Mouse (Mus musculus): ENCODE data around the gene Frmd6.
A peak's percentile ranks its signal among the peaks of the same experiment; 100 is the strongest.

The Frmd6 gene

DNA sequence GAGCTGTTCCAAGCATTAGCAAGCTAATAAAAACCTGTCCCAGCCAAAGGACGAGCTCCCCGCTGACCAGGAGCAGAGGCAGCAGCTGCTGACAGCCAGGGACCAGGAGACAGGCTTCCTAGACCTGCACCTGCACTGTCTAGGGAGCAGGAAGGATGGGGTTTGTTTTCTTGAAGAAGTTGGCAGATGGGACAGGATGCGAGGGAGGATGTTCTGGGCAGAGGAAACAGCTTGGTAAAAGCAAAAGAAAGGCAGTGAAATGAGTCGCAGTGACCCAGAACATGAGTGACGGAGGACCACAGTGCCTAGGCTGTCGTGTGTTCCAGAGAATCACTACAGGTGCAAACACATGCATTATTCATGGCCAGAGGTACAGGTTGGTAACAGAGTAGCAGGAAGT is 27.7 kb downstream of the Frmd6 start:
- peak; percentile 52 for DNase-seq (ENCODE audit: low spot score)

DNA sequence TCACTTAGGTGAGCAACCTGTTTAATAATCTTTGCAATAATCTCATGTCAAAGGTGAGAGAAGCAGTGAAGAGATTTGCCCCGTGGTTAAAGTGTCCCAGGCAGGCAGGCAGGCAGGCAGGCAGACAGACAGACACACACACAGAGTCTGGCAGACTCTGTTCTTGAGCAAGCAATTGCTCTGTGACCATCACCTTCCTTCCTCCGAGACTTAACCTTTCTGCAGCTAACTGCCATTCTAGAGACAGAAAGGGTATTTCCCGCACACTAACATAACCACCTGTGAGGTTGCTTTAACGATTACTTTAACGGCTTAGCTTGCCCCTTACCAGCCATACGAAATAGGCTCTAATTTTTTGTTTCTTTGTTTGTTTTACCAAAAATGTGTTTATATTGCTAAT is 30.4 kb downstream of the Frmd6 start:
- peak; percentile 6 for DNase-seq (ENCODE audit: low spot score)

DNA sequence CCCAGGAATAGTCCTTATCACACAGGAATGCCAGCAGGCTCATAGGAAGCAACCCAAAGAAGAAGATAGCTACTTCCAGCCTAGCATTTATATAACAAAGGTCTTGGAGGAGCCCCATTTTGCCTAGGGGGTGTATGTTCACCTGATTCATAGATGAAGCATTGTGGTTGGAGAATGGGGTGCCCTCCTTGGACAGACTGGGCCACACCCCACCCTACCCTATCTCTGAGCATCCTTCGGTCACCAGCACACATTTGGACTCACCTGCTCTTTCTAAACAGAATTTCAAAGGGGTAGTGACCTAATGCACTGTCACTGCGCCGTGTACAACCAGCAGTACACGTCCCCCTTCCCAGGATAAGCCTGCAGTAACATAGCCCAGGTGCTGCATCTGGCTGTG is 31.5 kb downstream of the Frmd6 start:
- no peak for DNase-seq (ENCODE audit: low spot score)

DNA sequence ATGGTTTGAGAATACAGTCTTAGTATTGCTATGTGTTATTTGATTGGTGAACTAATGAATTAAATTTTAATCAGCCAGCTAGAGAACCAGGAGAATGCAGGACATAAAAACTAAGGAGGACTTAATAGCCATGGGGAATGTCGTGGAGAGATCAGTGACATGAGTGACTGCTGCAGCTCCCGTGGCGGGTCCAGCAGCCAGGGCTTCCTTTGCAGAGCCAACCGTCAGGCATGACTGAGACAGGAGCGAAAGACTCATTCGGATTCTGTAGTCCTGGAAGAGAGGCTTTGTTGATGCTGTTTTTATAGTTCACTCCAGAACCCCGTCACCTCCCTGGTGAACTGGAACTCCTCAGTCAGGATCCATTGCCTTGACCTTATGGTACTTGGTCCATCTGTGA is 38.0 kb downstream of the Frmd6 start:
- DNase-seq (ENCODE audit: low spot score): no peak

DNA sequence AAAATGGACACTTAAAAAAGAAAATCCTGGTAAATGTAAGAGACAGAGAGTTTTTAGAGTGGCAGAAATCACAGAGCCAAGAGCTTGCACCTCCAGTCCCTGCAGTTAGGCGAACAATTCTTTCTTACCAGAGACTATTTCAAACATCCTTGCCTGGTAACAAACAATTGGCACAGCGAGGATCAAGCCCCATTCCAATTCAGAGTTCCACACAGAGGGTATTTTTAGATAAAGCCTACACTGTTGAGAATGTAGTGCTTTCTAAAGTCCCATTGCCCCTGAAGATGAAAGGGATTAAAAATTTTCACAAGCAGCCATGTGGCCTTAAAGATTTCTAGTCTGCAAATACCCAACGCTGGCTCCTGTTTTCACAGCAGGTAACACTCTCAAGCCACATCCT is 42.5 kb downstream of the Frmd6 start:
- no peak for DNase-seq (ENCODE audit: low spot score)

DNA sequence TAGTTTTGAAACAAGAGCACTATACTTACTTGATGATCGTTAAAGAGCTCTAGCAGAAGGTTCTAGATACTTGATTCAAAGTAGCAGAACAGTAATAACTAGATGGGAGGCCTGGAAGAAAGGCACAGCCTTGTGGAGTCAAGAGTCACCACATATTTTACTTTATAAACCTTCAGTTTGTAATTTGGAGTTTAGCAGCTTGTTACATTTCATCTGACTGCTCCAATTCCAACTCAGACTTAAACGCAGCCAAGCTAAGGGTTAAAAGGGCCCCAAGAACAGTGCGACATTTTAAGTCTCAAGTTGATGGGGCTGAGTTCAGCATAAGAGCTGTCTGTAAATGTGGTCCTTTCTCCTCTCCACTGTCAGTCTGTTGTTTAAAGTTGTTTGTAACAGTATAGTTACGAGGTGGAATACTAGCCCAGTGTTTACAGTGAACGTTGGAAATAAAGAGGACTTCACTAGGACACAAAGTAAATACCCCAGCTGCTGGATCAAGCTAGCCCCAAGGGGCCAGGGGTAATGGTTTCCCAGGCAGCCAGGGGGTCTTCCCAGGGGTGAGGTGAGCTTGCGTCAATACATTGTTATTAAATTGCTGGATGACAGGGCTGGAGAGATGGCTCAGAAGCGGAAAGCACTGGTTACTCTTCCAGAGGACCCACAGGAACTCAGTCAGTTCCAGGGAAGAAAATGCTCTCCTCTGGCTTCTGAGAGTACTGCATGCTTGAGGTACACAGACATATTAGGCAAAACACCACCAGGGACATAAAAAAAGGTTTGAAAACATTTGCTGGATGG is 43.1 kb downstream of the Frmd6 start:
- no peak for DNase-seq (ENCODE audit: low spot score)

DNA sequence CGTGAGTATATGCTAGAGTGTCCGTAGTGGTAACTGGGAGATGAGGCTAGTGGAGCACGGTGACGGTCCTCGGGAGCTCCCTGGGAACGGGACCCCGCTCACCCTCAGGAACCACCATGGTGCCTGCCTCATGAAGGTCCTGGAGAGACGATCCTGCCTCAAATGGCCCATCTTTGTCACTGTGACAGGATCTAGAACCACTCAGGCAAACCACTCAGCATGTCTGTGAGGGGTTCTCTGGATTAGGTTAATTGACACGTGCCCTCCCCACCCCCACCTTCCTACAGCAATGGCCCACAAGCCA is 43.6 kb downstream of the Frmd6 start:
- DNase-seq (ENCODE audit: low spot score): no peak

DNA sequence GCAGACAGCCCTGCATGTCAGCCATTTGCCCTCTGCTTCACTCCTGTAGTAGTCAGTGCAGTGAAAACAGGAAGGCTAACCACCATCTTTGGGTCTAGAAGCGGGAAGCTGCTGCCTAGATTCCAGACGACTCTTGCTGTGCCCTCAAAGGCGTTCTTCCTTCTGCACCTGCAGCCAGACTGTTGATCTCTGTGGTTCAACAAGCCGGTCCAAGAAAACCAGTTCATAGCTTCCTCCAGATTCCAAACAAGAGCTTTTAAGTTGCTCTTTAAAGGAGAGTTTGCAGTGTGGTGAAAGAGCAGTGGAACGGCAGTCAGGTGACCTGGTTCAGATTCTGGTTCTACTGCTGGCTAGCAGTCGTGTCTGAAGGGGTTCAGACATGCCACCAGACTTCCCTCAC is 48.2 kb downstream of the Frmd6 start:
- DNase-seq (ENCODE audit: low spot score): no peak

DNA sequence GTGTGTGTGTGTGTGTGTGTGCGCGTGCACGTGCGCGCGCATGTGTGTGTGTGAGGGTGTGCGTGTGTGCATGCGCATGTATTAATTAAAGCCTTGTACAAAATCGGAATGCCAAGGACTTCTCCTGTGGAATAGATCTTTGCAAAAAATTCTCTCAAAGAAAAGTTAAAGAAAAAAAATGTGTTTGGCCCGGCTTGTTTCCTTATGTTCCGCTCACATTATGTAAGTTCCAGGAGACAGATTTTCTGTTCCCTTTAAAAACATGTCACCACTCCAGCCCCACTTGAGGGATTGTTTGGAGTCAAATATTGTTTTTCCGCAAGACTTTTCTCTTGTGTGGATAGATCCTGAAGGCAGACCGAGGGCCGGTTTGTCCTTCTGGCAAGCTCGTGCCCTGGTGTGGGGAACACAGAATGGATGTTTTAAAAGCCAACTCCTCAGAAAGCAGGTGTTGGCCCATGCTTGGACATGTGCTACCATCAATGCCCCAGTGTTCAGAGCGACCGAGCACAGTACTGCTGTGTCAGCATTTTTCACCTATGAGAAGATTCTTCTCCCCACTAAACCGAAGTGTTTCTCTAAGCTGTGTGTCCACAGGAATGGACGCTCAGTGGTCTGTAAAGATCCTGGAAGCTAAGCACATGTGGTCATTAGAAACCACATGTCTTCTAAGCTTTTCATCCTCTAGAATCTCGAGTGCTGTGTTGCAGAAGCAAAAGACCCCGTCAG is 51.1 kb downstream of the Frmd6 start:
- no peak for DNase-seq (ENCODE audit: low spot score)

DNA sequence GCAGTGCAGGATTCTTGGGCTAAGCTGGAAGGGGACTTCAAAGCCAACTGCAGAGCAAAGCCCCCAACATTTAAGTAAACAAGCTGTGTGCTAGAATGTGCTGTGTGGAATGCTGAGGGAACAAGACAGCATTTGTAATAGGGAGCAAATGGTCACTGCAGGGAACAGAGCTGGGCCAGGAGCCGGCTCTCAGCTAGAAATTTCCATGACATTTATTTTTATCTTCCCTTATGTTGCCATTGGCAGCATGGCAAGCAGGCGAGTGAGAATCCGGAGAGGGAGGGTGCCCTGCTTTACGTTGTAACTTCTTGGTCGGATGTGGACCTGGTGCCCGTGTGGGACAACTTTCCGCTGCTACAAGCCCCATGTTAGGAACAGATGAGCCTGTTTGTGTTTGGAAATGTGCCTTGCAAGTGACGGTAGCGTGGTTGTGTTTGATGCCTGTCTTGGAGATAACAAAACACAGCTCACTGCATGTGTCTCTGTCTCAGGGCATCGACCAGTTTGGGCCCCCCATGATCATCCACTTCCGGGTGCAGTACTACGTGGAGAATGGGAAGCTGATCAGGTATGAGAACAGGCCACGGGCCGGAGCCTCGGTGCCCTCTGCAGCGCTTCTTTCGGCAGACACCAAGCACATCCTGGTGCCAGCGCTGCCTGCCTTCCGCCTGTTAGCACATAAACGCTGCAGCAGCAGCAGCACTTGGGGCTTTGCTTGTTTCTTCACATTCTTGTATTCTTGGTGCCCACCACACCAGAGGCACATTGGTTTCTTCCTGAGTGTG is 52.8 kb downstream of the Frmd6 start:
- no peak for DNase-seq (ENCODE audit: low spot score)

DNA sequence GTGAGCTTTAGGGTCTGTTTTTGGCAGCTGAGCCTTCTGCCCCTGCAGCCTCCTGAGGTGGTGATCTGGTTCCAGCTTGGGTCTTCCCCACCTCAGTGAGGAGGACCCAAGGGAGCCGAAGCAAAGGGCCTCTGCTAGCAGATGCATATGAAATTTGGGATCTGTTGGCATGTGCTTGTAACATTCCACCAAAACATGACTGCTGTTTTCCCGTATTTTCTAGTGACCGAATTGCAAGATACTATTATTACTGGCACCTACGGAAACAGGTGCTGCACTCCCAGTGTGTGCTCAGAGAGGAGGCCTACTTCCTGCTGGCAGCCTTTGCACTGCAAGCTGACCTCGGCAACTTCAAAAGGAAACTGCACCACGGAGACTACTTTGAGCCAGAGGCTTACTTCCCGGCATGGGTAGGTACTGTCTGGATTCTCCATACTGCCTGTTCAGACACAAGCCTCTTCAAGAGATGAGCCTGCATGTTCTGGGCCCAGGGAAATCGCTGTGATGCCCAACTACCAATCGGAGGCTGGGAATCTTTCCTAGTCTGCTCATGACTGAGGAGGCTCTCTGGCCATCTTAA is 55.2 kb downstream of the Frmd6 start:
- no peak for DNase-seq (ENCODE audit: low spot score)

DNA sequence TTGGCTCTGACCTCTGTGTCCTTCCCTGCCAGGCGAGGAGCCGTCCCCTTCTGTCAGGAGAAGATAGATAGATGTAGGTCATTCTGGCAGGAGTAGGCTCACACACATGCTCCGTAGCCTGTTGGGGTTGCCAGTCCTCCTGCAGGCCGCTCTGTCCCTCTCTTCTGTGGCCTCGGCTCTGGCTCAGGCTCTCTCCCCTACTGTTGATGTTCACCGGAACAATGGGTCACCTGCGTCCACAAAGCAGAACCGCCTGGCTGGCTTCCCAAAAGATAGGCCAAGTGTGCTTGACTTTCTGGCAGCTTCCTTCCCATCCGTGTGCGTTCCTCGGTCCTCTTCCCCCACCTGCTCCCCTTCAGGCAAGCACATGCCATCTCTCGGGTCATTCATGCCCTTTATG is 56.0 kb downstream of the Frmd6 start:
- no peak for DNase-seq (ENCODE audit: low spot score)

DNA sequence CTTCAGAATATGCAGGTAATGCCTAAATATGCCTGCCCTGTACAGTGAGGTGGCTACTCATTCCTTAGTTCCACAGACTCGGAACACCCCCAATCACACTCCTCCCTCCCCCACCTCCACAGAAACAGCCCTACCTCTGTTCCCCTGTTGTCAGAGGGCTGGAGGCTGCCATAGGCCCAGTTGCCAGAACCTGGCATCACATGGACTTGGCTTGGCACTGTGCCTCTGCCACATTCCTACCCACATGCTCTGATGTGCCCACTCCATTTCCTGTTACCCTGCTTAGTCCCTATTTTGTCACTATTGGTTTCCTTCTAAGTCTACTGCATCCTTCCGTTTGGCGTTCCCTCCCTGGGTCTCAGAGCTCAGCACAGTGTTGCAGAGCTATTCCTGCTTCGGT is 56.5 kb downstream of the Frmd6 start:
- DNase-seq (ENCODE audit: low spot score): no peak

DNA sequence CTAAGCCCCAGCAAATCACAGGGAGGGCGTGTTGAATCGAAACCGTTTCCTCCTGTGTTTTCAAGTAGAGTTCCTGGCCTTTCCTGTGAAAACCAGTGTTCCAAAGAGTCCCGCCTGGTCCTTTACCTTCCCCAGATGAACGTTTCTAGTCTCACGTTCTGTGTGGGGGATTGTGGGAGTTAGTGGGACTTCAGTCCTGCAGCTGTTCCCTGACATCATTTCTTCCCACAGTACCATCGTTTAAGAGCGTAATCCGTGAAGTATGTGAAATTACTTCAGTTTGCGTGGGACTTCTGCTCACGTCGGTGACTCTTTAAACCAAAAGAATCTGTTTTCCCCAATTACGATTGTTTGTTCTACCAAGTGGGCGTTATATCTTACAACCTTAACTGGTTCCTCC is 57.8 kb downstream of the Frmd6 start:
- DNase-seq (ENCODE audit: low spot score): no peak

DNA sequence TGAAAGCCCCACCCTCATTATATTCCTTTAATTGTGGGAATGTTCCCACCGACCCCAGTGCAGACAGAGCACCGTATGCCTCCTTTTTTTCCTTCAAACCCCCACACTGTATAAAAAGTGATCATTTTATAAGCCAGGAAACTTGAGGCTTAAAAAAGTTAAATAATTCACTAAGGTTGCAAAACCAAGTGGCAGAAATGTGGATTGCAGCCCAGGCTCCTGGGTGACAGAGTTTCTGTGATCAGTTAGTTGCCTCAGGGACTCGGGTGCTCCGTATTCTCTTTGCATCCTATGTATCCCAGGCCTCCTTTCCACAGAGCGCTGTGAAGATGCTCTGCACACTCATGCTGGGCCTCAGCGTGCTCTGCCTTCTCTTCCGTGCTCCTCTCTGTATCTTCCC is 58.8 kb downstream of the Frmd6 start:
- no peak for DNase-seq (ENCODE audit: low spot score)

DNA sequence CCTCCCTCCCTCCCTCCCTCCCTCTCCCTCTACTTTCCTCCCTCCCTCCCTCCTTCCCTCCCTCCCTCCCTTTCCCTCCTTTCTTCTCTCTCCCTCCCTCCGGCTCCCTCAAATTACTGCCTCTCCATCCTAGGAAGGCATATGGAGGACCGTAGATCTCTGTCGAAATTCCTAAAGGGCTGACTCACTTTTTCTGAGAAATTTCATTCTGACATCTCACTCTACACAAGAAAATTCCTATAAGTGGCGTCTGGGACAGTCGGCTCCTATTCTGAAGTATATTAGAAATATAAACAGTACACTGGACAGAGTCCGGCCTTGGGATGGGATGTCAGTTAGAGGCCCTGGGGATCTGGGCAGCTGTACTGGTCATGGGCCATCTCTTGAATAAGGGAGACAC is 59.7 kb downstream of the Frmd6 start:
- no peak for DNase-seq (ENCODE audit: low spot score)

DNA sequence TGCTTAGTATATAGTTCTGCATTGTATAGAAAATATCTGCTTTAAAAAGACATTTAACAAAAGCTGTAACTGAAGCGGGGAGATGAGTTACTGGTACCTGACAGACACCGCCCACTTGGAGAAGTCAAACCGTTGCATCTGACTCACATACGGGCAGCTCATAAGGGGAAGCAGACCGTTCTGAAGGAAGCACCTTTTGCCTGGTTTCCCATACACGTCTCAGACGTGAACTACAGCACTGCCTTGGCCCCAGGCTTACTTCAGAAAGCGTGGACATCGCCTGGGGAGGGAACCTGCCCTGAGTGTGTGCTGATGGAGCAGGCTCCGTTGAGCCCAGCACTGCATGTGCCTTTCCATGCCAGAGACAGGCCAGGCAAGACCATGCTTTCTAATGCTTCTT is 60.3 kb downstream of the Frmd6 start:
- DNase-seq (ENCODE audit: low spot score): no peak

DNA sequence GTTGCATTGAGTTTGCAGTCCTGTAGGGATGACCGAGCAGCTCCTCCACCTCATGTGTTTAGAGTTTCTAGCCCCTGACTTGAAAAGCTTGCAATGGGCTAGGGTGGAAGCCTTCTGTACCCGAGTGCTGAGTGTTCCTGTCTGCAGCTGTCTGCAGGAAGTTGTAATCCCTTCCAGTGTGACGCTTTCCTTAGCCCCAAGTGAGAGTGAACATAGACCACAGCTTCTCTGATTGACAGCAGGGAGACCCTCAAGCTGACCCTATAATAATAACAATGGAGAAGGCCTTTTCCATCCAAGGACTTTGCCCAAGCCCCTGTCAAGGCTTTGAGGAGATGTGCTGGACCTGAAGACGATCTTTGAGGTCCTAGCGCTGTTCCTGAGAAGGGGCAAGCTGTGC is 65.1 kb downstream of the Frmd6 start:
- DNase-seq (ENCODE audit: low spot score): no peak

DNA sequence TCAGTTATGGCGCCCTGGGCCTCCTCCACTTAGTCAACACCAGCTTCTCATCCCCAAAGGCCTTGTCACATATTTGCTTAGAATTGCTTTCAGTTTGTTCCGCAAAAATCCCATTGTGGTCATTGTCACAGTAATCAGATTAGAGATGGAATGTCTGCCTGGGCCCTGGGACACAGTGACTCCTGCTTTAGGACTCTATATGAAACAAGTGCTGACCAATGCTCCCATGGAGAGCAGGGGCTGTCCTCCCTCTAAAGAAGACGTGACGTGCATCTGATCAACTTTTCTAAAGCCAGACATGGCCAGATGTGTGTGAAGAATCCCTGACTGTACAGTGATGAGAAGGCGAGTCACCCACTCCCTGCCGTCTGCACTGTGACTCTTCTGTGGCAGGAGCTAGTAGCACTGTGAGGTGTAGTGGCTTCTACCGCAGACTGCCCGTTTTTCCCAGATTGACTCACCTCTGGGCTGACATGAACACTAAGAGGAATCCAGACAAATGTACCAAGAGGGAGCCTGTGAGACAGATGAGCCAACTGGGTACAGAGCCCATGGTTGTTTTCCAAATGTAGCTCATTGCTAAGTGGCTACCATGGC is 65.7 kb downstream of the Frmd6 start:
- no peak for DNase-seq (ENCODE audit: low spot score)

DNA sequence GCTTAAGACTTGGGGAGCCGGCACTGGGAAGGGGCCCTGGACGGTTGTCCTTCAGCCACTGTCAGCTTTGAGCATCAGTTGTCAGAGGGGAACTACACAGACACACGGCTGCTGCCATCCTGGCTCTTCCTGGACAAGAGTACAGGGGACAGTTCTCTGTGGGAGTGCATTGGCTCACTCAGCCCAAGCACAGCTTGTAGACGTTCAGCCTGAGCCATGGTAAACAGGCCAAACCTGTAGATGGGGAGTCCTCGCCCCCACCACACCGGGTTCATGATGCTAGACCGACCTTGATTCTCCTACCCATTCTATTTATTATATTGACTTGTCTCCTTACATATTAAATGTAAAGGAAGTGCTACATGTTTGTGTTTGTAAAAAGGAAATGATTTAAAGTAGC is 70.0 kb downstream of the Frmd6 start:
- DNase-seq (ENCODE audit: low spot score): no peak

DNA sequence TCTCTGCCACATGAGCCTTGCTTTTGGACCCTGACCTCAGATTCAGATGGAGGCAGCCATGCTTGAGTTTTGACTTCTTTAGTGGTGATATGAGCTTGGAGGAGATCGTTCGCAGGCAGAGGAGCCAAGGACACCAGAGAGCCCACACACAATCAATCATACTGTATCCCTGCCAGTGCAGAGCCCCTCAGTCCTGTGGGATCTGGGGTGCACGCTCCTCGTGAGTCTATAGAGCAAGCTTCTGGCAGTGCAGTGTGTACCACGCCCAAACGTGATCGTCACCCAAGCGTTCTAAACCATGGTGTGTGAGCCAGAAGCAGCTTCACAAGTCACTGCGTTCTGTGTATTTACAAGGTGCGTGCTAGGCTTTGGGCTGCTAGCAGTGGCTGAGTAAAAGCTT is 70.8 kb downstream of the Frmd6 start:
- DNase-seq (ENCODE audit: low spot score): no peak

DNA sequence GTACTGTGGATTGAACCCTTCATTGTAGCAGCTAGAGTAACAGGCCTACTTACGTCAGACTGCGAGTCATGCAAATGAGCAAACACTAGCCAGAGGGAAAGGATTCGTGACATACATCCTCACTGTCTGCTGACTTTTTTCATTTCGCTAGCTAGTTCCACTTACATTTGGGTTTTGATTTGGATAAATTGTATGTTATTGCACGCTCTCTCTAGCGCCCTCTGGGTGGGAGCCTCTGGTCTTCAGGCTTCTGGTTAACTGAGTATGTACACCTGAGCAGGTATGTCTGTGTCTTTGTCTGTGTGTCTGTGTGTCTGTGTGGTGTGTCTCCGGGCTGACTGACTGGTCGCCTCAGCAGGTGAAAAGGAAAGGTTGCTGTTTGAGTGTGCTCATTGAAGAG is 72.1 kb downstream of the Frmd6 start:
- DNase-seq (ENCODE audit: low spot score): no peak

DNA sequence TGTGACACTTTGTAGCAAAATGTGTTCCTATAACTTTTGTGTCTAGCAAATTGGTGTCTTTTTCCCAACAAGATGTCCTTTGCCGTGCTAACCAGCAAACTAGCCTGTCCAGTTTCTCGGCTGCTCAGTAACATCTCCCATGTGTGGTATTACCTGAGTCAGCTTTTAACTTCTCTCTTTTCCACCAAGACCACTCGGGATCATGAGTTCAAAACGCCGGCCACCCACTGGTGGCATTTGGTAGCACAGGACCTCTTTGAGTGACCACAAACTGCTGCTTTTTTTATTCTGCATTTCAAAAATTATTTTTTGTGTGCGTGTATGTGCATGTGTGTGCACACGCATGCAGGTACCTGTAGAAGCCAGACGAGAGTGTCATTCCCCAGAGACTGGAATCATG is 73.1 kb downstream of the Frmd6 start:
- DNase-seq (ENCODE audit: low spot score): no peak

All from T-cell, adult 2 months (primary cell).